Mouse (Mus musculus): ENCODE data around the gene Slc12a8. TPM values are rescaled to one million over a fixed set of nuclear protein-coding genes. Genes with fewer than 3 reads are reported as not detected.

The Slc12a8 gene
- total and polyA plus RNA-seq, 3 experiments = 12.2 to 17.4 (median 16.5) TPM

GRCm38 (mm10) chr16:33708585-33709397 lies 191.7 kb downstream of the Slc12a8 start (continued):
- TF ChIP-seq USF2 (conservative IDR thresholded peaks at IDR 0.05; ENCODE audit: low read depth, low read length) (peak; percentile 33; the same call in 1 of the 2 replicates), MAFK (IDR thresholded peaks at IDR 0.05; ENCODE audit: insufficient replicate concordance, low read length) (peak; percentile 7; the same call in 1 of the 2 replicates), ETS1 (conservative IDR thresholded peaks at IDR 0.05; ENCODE audit: low read depth, low read length) (peak; percentile 98), ZC3H11A (IDR thresholded peaks at IDR 0.05; ENCODE audit: low read depth, low read length) (no peak; the same call in 1 of the 2 replicates), NELFE (IDR thresholded peaks at IDR 0.05; ENCODE audit: low read depth, low read length) (peak; percentile 40; the same call in 1 of the 2 replicates), KAT2A (IDR thresholded peaks at IDR 0.05; ENCODE audit: insufficient replicate concordance, low read length) (0 out of 2 replicates have a peak, but pooled peaks have one; percentile 49), USF1 (IDR thresholded peaks at IDR 0.05; ENCODE audit: low read depth, low read length) (peak; percentile 66), ZMIZ1 (IDR thresholded peaks at IDR 0.05; ENCODE audit: low read depth, low read length) (peak; percentile 55), CHD2 (IDR thresholded peaks at IDR 0.05; ENCODE audit: low read length) (peak; percentile 75; the same call in 1 of the 2 replicates), JUND (conservative IDR thresholded peaks at IDR 0.05; ENCODE audit: low read depth, low read length) (0 out of 2 replicates have a peak, but pooled peaks have one; percentile 32), TCF12 (IDR thresholded peaks at IDR 0.05; ENCODE audit: low read depth, low read length) (peak; percentile 98), POLR2A (IDR thresholded peaks at IDR 0.05; ENCODE audit: low read depth, low read length) (peak; percentile 28; the same call in 1 of the 2 replicates), GABPA (IDR thresholded peaks at IDR 0.05; ENCODE audit: insufficient replicate concordance, low read depth, low read length) (no peak), MXI1 (IDR thresholded peaks at IDR 0.05; ENCODE audit: low read depth, low read length) (peak; percentile 95), RAD21 (IDR thresholded peaks at IDR 0.05; ENCODE audit: low read depth, low read length) (peak; percentile 3), UBTF (IDR thresholded peaks at IDR 0.05; ENCODE audit: low read depth, low read length) (no peak), SMC3 (IDR thresholded peaks at IDR 0.05; ENCODE audit: low read depth, low read length) (peak; percentile 23; the same call in 1 of the 2 replicates)

Other genes with a start within 250 kb of the Slc12a8 start
- 19.5 and 23.2 TPM in 2 replicates for gene Zfp148, start 136.5 kb upstream of the Slc12a8 start, total RNA-seq (2012; rRNA removed)
- 28.6 and 30.4 TPM in 2 replicates for gene Zfp148, start 136.5 kb upstream of the Slc12a8 start, total RNA-seq (2014; rRNA removed)
- 36.6 and 39.9 TPM in 2 replicates for gene Zfp148, start 136.5 kb upstream of the Slc12a8 start, polyA plus RNA-seq (2012; ENCODE audit: insufficient read length, low read depth)
- 52.3 and 77.1 TPM in 2 replicates for gene Heg1, start 167.0 kb downstream of the Slc12a8 start, total RNA-seq (2012; rRNA removed)
- 33.5 and 40.8 TPM in 2 replicates for gene Heg1, start 167.0 kb downstream of the Slc12a8 start, total RNA-seq (2014; rRNA removed)
- gene Heg1, start 167.0 kb downstream of the Slc12a8 start, polyA plus RNA-seq (2012; ENCODE audit: insufficient read length, low read depth) = 49.2 and 67.2 TPM in 2 replicates